Mouse (Mus musculus): ENCODE data around the gene Scaf4.

DNA sequence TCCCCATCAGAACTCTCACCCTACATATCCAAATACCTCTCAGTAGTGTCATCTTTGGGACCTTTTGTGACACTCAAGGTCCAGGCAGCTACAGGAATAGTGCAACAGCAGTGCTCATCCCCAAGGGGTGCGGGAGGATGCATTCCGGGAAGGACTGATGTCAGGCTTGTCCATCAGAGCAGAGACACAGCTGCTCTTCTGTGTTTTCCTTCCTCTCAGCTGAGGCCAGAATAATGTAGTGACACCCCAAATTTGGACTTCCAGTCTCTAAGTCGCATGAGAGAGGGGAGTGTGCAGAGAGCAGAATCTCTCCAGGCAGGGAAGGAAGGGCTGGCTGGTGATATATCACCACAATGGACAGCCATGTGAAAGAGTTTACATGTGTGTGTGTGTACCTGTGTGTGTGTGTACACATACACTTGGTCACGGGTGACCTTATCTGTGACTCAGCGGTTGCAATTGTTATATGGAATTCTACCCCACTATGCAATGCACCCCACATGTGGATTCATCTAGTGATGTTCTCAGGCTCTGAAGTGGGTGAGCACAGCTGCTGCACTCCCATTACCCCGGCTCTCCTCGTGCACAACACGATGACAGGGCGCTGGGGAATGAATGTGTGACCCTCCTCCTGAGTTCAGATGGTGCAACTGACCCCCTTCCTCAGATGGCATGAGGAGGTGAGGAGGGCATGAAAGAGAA is 19.1 kb upstream of the Scaf4 start:
- TF ChIP-seq CTCF (IDR thresholded peaks at IDR 0.05; ENCODE audit: low read depth) (no peak), EP300 (IDR thresholded peaks at IDR 0.05; ENCODE audit: low read depth) (no peak)
